Mouse (Mus musculus) MEL (cell line): ENCODE measurements at regions not wholly inside any gene's neighbourhood (a gene's known extent, or its start where the extent isn't known, plus 50 kb on each side); places are given as distances from the start of the nearest gene placed in this dataset.
"Not testable (repeated sequence)": the region's sequence is repeated elsewhere in the genome, so short reads cannot be mapped to it uniquely, and the experiment has no call there.

Experiments used
- DNase-seq: peaks from one replicate; pipeline ENCODE4 v3.0.0; 2011; ENCODE audit warnings: low read depth, low spot score
- H3K27ac ChIP-seq: 2 replicates; pipeline ENCODE4 v1.5.1; 2012; ENCODE audit warnings: low read depth, mild to moderate bottlenecking, control low read depth, low read length, moderate library complexity; ENCODE audit not compliant: control insufficient read depth
- H3K27me3 ChIP-seq, 2 experiments: fragments of 150-350 bp in 1 of 2; sonication (generic) in 1 of 2; 2 replicates each; pipeline ENCODE4 v1.6.1; 2012; ENCODE audit warnings: low read length in 2 of 2, mild to moderate bottlenecking in 2 of 2, improper control_type of control experiment in 1 of 2, moderate library complexity in 1 of 2; ENCODE audit not compliant: insufficient read depth in 2 of 2, control insufficient read depth in 1 of 2
- H3K36me3 ChIP-seq, 2 experiments: 2 replicates each; pipeline ENCODE4 v1.6.1; 2012 to 2014; ENCODE audit warnings: low read length in 2 of 2, improper control_type of control experiment in 1 of 2, inconsistent platforms in 1 of 2, mild to moderate bottlenecking in 1 of 2; ENCODE audit not compliant: insufficient read depth in 2 of 2, control insufficient read depth in 1 of 2
- H3K4me1 ChIP-seq, 2 experiments: fragments of 150-350 bp in 1 of 2; sonication (generic) in 1 of 2; 2 replicates each; pipeline ENCODE4 v1.6.1; 2012; ENCODE audit warnings: low read length in 2 of 2, improper control_type of control experiment in 1 of 2, mild to moderate bottlenecking in 1 of 2; ENCODE audit not compliant: insufficient read depth in 2 of 2, control insufficient read depth in 1 of 2
- H3K4me3 ChIP-seq, 2 experiments: fragments of 150-350 bp in 1 of 2; sonication (generic) in 1 of 2; 2 replicates each; pipeline ENCODE4 v1.5.1; 2012; ENCODE audit warnings: low read depth in 2 of 2, low read length in 2 of 2, mild to moderate bottlenecking in 2 of 2, moderate library complexity in 2 of 2, control low read depth in 1 of 2, improper control_type of control experiment in 1 of 2; ENCODE audit not compliant: control insufficient read depth in 1 of 2, insufficient read depth in 1 of 2
- H3K79me2 ChIP-seq: 2 replicates; pipeline ENCODE4 v1.6.1; 2012; ENCODE audit warnings: mild to moderate bottlenecking, low read length, moderate library complexity; ENCODE audit not compliant: control insufficient read depth, poor library complexity, insufficient read depth
- H3K9ac ChIP-seq: 2 replicates; pipeline ENCODE4 v1.6.1; 2012; ENCODE audit warnings: low read depth, mild to moderate bottlenecking, control low read depth, low read length, moderate library complexity; ENCODE audit not compliant: control insufficient read depth, poor library complexity, severe bottlenecking
- H3K9me3 ChIP-seq: fragments of 150-350 bp; sonication (generic); replicated peaks from 2 replicates; pipeline ENCODE4 v1.6.1; 2012; ENCODE audit warnings: mild to moderate bottlenecking, low read length, improper control_type of control experiment, moderate library complexity; ENCODE audit not compliant: insufficient read depth
- CHD2 ChIP-seq: IDR thresholded peaks from 2 replicates; pipeline ENCODE4 v1.6.1; 2011; ENCODE audit warnings: low read length, improper control_type of control experiment
- CTCF ChIP-seq, 3 experiments: IDR thresholded peaks in 2 of 3; conservative IDR thresholded peaks in 1 of 3; 2 replicates each; pipeline ENCODE4 v1.5.1; 2011 to 2012; ENCODE audit warnings: low read length in 3 of 3, low read depth in 2 of 3, mild to moderate bottlenecking in 2 of 3, improper control_type of control experiment in 1 of 3, inconsistent platforms in 1 of 3, mixed read lengths in 1 of 3, moderate library complexity in 1 of 3; ENCODE audit not compliant: control insufficient read depth in 1 of 3, insufficient read depth in 1 of 3, poor library complexity in 1 of 3, severe bottlenecking in 1 of 3
- EP300 ChIP-seq, 2 experiments: IDR thresholded peaks; 2 replicates each; pipeline ENCODE4 v1.6.1; 2011; ENCODE audit warnings: improper control_type of control experiment in 2 of 2, low read length in 2 of 2, low read depth in 1 of 2, mild to moderate bottlenecking in 1 of 2
- MAFK ChIP-seq: IDR thresholded peaks from 2 replicates; pipeline ENCODE4 v1.6.1; 2011; ENCODE audit warnings: low read depth, mild to moderate bottlenecking, low read length, improper control_type of control experiment, borderline replicate concordance
- MAZ ChIP-seq: IDR thresholded peaks from 2 replicates; pipeline ENCODE4 v1.6.1; 2012; ENCODE audit warnings: low read depth, mild to moderate bottlenecking, inconsistent platforms, low read length, improper control_type of control experiment
- MEF2A ChIP-seq: IDR thresholded peaks from 2 replicates; pipeline ENCODE4 v1.6.1; 2014; ENCODE audit warnings: low read depth, mild to moderate bottlenecking, inconsistent platforms, low read length, improper control_type of control experiment; ENCODE audit not compliant: poor library complexity, insufficient replicate concordance, severe bottlenecking; ENCODE audit errors: extremely low read depth
- MXI1 ChIP-seq: IDR thresholded peaks from 2 replicates; pipeline ENCODE4 v1.6.1; 2011; ENCODE audit warnings: mild to moderate bottlenecking, low read depth, low read length, improper control_type of control experiment
- POLR2A ChIP-seq, 2 experiments: IDR thresholded peaks; 2 replicates each; pipeline ENCODE4 v1.6.1; 2011 to 2012; ENCODE audit warnings: low read length in 2 of 2, mild to moderate bottlenecking in 2 of 2, control low read depth in 1 of 2, improper control_type of control experiment in 1 of 2, low read depth in 1 of 2, moderate library complexity in 1 of 2; ENCODE audit not compliant: control insufficient read depth in 1 of 2, insufficient read depth in 1 of 2, poor library complexity in 1 of 2
- RAD21 ChIP-seq: IDR thresholded peaks from 2 replicates; pipeline ENCODE4 v1.6.1; 2011; ENCODE audit warnings: mild to moderate bottlenecking, low read depth, low read length, improper control_type of control experiment
- RCOR1 ChIP-seq: IDR thresholded peaks from 2 replicates; pipeline ENCODE4 v1.6.1; 2012; ENCODE audit warnings: low read depth, mild to moderate bottlenecking, inconsistent platforms, low read length, improper control_type of control experiment
- SMC3 ChIP-seq: IDR thresholded peaks from 2 replicates; pipeline ENCODE4 v1.6.1; 2011; ENCODE audit warnings: low read depth, low read length, improper control_type of control experiment
- TAL1 ChIP-seq: IDR thresholded peaks from 2 replicates; pipeline ENCODE4 v1.6.1; 2012; ENCODE audit warnings: mild to moderate bottlenecking, inconsistent platforms, low read length, moderate library complexity, mixed read lengths
- TCF12 ChIP-seq: IDR thresholded peaks from 2 replicates; pipeline ENCODE4 v1.6.1; 2014; ENCODE audit warnings: low read depth, mild to moderate bottlenecking, inconsistent platforms, low read length, improper control_type of control experiment, moderate library complexity
- UBTF ChIP-seq: IDR thresholded peaks from 2 replicates; pipeline ENCODE4 v1.6.1; 2012; ENCODE audit warnings: low read depth, mild to moderate bottlenecking, inconsistent platforms, low read length, improper control_type of control experiment, moderate library complexity, borderline replicate concordance; ENCODE audit not compliant: insufficient read depth
- ZC3H11A ChIP-seq: IDR thresholded peaks from 2 replicates; pipeline ENCODE4 v1.6.1; 2012; ENCODE audit warnings: low read depth, mild to moderate bottlenecking, inconsistent platforms, low read length, improper control_type of control experiment
- ZNF384 ChIP-seq: IDR thresholded peaks from 2 replicates; pipeline ENCODE4 v1.6.1; 2012; ENCODE audit warnings: low read depth, mild to moderate bottlenecking, inconsistent platforms, low read length, improper control_type of control experiment

GRCm38 (mm10) chr10:69033410-69033809 lies 117.8 kb upstream of the Rhobtb1 start:
- no peaks in the 10 kb centered on the region for H3K79me2 ChIP-seq
- TF ChIP-seq ZNF384 (no peak), MXI1 (no peak), MAZ (no peak), POLR2A (IDR thresholded peaks at IDR 0.05; ENCODE audit: control insufficient read depth in 1 of 2, insufficient read depth in 1 of 2, low read depth in 1 of 2, low read length in 2 of 2, poor library complexity in 1 of 2) (no peak), MAFK (no peak), CTCF (IDR thresholded peaks at IDR 0.05 in 2 of 3, conservative IDR thresholded peaks at IDR 0.05 in 1 of 3; ENCODE audit: control insufficient read depth in 1 of 3, insufficient read depth in 1 of 3, low read depth in 2 of 3, low read length in 3 of 3, poor library complexity in 1 of 3, severe bottlenecking in 1 of 3) (no peak), UBTF (no peak), SMC3 (no peak), TCF12 (no peak), CHD2 (no peak)
- H3K27me3 ChIP-seq = no peaks in the 10 kb centered on the region
- no peak overlapping the region for H3K27ac ChIP-seq
- no peak overlapping the region for H3K4me3 ChIP-seq
- no peaks in the 10 kb centered on the region for H3K4me1 ChIP-seq
- H3K9me3 ChIP-seq = no peaks in the 10 kb centered on the region
- no peaks in the 10 kb centered on the region for H3K36me3 ChIP-seq
- DNase-seq = no peak
- H3K9ac ChIP-seq = no peak overlapping the region

GRCm38 (mm10) chr10:69034390-69035120 lies 116.7 kb upstream of the Rhobtb1 start:
- no peaks in the 10 kb centered on the region for H3K4me1 ChIP-seq
- H3K27ac ChIP-seq = no peak overlapping the region
- no peaks in the 10 kb centered on the region for H3K27me3 ChIP-seq
- TF ChIP-seq ZC3H11A (no peak), MAFK (no peak), MEF2A (no peak), MXI1 (no peak), POLR2A (IDR thresholded peaks at IDR 0.05; ENCODE audit: control insufficient read depth in 1 of 2, insufficient read depth in 1 of 2, low read depth in 1 of 2, low read length in 2 of 2, poor library complexity in 1 of 2) (no peak), TCF12 (no peak), EP300 (IDR thresholded peaks at IDR 0.05; ENCODE audit: low read depth in 1 of 2, low read length in 2 of 2) (no peak), CHD2 (no peak), SMC3 (no peak), RAD21 (no peak), TAL1 (no peak), RCOR1 (no peak)
- TF ChIP-seq, all 39 proteins: peak for 0
- Histone ChIP-seq H3K4me3 (no peak overlapping the region), H3K79me2 (no peaks in the 10 kb centered on the region), H3K9ac (no peak overlapping the region), H3K36me3 (no peaks in the 10 kb centered on the region), H3K9me3 (no peaks in the 10 kb centered on the region)
- DNase-seq = no peak

GRCm38 (mm10) chr10:69035536-69035935 lies 115.7 kb upstream of the Rhobtb1 start:
- not testable (repeated sequence) for H3K36me3 ChIP-seq

More at GRCm38 (mm10) chr10:69035536-69035935, 115.7 kb upstream of the Rhobtb1 start:
- H3K79me2 ChIP-seq, H3K9ac ChIP-seq, DNase-seq, H3K27me3 ChIP-seq, H3K4me3 ChIP-seq, H3K4me1 ChIP-seq, H3K9me3 ChIP-seq, H3K27ac ChIP-seq: not testable (repeated sequence)
